Mouse (Mus musculus) liver, embryonic 12.5 days (tissue): ENCODE measurements around the gene Tpk1. TPM values are rescaled to one million over a fixed set of nuclear protein-coding genes. Genes with fewer than 3 reads are reported as not detected.
A peak's percentile ranks its signal among the peaks of the same experiment; 100 is the strongest.

Experiments used
- ATAC-seq: fragments of 200-750 bp; cut with Nextera tagmentation; 2 replicates; pipeline ENCODE4 v1.8.0; 2017; ENCODE audit warnings: moderate number of reproducible peaks, mild to moderate bottlenecking, moderate library complexity
- H3K27ac ChIP-seq: fragments of 300-500 bp; sonication (generic); 2 replicates; pipeline ENCODE4 v1.5.1; 2016; ENCODE audit warnings: mild to moderate bottlenecking
- H3K27me3 ChIP-seq: fragments of 300-500 bp; sonication (generic); replicated peaks from 2 replicates; pipeline ENCODE4 v1.6.1; 2016; ENCODE audit warnings: mild to moderate bottlenecking, moderate library complexity
- H3K36me3 ChIP-seq: fragments of 300-500 bp; sonication (generic); 2 replicates; pipeline ENCODE4 v1.6.1; 2016; ENCODE audit warnings: mild to moderate bottlenecking, moderate library complexity
- H3K4me1 ChIP-seq: fragments of 300-500 bp; sonication (generic); 2 replicates; pipeline ENCODE4 v1.6.1; 2016
- H3K4me2 ChIP-seq: fragments of 300-500 bp; sonication (generic); 2 replicates; pipeline ENCODE4 v1.6.1; 2016; ENCODE audit warnings: mild to moderate bottlenecking, moderate library complexity
- H3K4me3 ChIP-seq: fragments of 300-500 bp; sonication (generic); 2 replicates; pipeline ENCODE4 v1.5.1; 2016; ENCODE audit warnings: mild to moderate bottlenecking, moderate library complexity
- H3K9ac ChIP-seq: fragments of 300-500 bp; sonication (generic); 2 replicates; pipeline ENCODE4 v1.6.1; 2016; ENCODE audit warnings: mild to moderate bottlenecking, moderate library complexity
- H3K9me3 ChIP-seq: fragments of 300-500 bp; sonication (generic); replicated peaks from 2 replicates; pipeline ENCODE4 v1.6.1; 2016; ENCODE audit warnings: mild to moderate bottlenecking, moderate library complexity
- WGBS: fragments of 180-500 bp; shearing (Covaris S2); methylation state at CpG from one replicate; pipeline ENCODE4 v1.1.7; 2016; ENCODE audit not compliant: insufficient replicate concordance; 5-methylcytosine and 5-hydroxymethylcytosine counted together
- polyA plus RNA-seq: library from polyadenylated mRNA; unstranded; fragments of >200 nt; fragmentation: Nextera tagmentation; extraction: Ambion mirVana; gene quantifications from 2 replicates; pipeline ENCODE4 v1.2.1, GENCODE M21; 2016

The Tpk1 gene
- polyA plus RNA-seq, 1 experiment from 2014 or later = 8.0 TPM

DNA sequence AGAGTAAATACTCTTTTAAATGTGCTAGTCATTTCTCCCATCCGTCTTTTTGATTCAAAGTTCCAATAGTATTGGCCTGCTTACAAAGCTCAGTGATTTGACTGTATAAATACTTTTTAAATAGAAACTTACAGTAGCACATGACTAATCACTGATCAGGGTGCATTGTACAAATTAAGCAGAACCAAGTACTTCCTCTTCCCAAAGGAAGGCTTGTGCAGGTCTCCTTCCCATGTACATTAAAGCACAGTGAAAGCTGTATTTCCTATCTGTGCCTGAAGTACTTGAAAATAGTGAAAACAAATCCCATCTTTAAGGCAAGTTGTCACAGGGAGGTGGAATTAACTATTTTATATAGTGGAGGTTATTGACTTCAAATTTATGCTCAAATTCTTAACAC, 119.5 kb downstream of the Tpk1 start:
- Histone ChIP-seq H3K36me3 (no peaks in the 10 kb centered on the region), H3K9me3 (no peaks in the 10 kb centered on the region), H3K4me3 (no peak overlapping the region), H3K4me1 (no peaks in the 10 kb centered on the region), H3K27ac (no peak overlapping the region), H3K27me3 (no peaks in the 10 kb centered on the region), H3K4me2 (no peak overlapping the region), H3K9ac (no peak overlapping the region)
- WGBS = 69% methylated on average over 1 of the region's 1 CpGs
- ATAC-seq = no peak

DNA sequence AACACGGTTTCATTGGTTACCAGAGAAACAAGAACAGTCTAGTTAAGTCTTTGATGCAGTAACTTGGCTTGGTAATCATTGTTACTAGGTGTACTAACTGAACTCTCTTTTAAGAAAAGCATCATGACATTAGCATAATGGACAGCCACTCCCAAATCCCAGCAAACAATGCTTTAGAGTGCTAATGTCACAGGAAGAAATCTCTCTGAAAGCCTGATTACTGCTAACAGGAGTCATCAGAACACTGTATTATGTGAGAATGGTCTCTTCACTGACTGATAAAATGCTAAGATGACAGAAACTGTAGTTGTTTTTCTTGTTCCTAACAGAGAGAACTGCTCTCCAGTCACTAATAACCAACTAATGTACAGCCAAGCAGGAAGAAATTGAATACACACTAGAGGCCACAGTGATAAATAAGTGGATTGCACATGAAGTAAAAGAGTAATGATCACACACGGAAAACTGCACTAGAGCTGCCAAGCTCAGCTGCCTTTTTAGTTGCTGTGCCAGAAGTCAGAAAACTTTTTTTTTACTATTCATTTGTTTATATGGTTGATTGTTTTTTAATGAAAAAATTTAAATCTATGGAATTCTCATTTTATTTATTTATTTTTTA, 128.7 kb downstream of the Tpk1 start:
- no peaks in the 10 kb centered on the region for H3K9me3 ChIP-seq
- WGBS = 78% methylated on average over 2 of the region's 2 CpGs
- no peaks in the 10 kb centered on the region for H3K4me1 ChIP-seq
- no peak overlapping the region for H3K4me2 ChIP-seq
- H3K36me3 ChIP-seq = no peaks in the 10 kb centered on the region
- H3K27me3 ChIP-seq = no peaks in the 10 kb centered on the region
- H3K9ac ChIP-seq = no peak overlapping the region
- H3K4me3 ChIP-seq = no peak overlapping the region
- no peak for ATAC-seq
- H3K27ac ChIP-seq = no peak overlapping the region

DNA sequence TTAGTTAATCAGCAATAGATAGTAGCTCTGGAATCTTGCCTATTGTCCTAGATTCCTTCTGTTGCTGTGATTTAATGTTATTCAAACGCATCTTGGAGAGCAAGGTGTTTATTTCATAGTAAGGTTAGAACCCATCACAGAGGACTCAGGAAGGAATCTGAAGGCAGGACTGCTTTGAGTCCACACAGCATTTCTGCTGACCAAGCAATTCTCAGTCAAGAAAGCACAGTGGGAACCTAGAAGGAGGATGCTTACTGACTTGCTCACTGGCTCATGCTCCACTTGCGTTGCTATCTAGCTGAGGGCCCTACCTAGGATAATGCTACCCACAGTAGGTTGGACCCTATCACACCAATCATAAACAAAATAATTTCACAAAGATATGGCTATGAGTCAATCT, 130.6 kb downstream of the Tpk1 start:
- H3K9ac ChIP-seq = no peak overlapping the region
- WGBS = 84% methylated on average over 2 of the region's 2 CpGs
- no peak overlapping the region for H3K4me2 ChIP-seq
- H3K4me3 ChIP-seq = no peak overlapping the region
- no peaks in the 10 kb centered on the region for H3K9me3 ChIP-seq
- no peaks in the 10 kb centered on the region for H3K27me3 ChIP-seq
- no peak for ATAC-seq
- no peaks in the 10 kb centered on the region for H3K4me1 ChIP-seq
- no peak overlapping the region for H3K27ac ChIP-seq
- no peaks in the 10 kb centered on the region for H3K36me3 ChIP-seq

DNA sequence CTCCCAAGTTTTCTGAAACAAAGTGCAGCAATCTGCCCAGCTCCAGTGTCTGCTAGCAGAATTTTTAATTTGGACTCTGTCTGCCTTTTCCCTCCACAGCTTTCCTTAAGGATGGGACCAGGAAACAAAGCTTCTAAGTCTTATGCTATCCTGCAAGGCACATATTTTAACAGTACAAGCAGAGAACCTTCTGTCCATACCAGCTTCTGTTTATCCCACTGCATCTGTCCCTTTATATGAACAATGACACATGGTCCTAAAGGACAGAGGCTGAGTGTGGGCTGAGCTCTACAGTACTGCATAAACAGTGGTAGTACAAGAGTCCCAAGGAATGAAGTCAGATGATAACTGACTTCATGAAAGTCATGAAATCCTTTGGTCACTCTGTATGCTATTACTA, 132.8 kb downstream of the Tpk1 start:
- Histone ChIP-seq H3K4me3 (no peak overlapping the region), H3K27ac (no peak overlapping the region), H3K27me3 (no peaks in the 10 kb centered on the region), H3K36me3 (no peaks in the 10 kb centered on the region), H3K9ac (no peak overlapping the region), H3K4me1 (no peaks in the 10 kb centered on the region), H3K9me3 (no peaks in the 10 kb centered on the region), H3K4me2 (no peak overlapping the region)
- no peak for ATAC-seq

DNA sequence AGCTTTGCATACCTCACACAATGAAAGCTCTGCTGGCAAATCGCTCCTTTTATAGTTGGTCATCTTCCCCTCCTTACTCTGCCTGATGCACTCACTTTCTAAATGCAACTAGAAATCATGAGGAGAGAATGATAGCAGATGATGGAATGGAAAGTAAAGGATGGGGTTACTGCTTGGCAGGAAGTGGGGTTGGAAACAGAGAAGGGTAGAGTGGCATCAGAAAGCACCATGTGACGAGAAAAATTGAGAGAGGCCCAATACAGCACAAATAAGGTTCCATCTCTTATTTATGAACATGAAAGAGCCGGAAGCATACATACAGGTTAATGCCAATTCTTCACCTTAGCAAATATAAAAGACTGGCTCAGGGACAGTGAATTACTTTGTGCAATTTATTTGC, 133.3 kb downstream of the Tpk1 start:
- no peak overlapping the region for H3K4me2 ChIP-seq
- no peak for ATAC-seq
- H3K4me1 ChIP-seq = no peaks in the 10 kb centered on the region
- 79% methylated on average over 3 of the region's 3 CpGs for WGBS
- H3K9me3 ChIP-seq = no peaks in the 10 kb centered on the region
- H3K27ac ChIP-seq = no peak overlapping the region
- no peak overlapping the region for H3K9ac ChIP-seq
- H3K4me3 ChIP-seq = no peak overlapping the region
- no peaks in the 10 kb centered on the region for H3K27me3 ChIP-seq
- H3K36me3 ChIP-seq = no peaks in the 10 kb centered on the region

DNA sequence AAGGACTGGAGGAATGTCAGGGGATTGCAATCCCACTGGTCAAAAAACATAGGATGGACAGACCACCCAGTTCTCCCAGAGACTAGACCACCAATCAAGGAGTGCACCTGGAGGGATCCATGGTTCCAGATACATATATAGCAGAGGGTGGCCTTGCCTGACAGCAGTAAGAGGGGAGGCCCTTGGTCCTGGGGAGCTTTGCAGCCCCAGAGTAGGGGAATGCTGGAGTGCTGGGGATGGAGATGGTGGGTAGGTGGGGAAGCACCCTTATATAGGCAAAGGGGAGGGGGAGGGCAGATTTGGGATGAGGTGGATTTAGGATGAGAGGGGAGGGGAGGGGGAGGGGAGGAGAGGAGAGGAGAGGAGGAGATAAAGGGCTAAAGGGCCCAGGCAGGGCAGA, 134.1 kb downstream of the Tpk1 start:
- no peak for ATAC-seq
- no peak overlapping the region for H3K27ac ChIP-seq
- no peaks in the 10 kb centered on the region for H3K9me3 ChIP-seq
- no peak overlapping the region for H3K9ac ChIP-seq
- no peak overlapping the region for H3K4me3 ChIP-seq
- no peaks in the 10 kb centered on the region for H3K36me3 ChIP-seq
- no peaks in the 10 kb centered on the region for H3K4me1 ChIP-seq
- H3K27me3 ChIP-seq = no peaks in the 10 kb centered on the region
- no peak overlapping the region for H3K4me2 ChIP-seq

DNA sequence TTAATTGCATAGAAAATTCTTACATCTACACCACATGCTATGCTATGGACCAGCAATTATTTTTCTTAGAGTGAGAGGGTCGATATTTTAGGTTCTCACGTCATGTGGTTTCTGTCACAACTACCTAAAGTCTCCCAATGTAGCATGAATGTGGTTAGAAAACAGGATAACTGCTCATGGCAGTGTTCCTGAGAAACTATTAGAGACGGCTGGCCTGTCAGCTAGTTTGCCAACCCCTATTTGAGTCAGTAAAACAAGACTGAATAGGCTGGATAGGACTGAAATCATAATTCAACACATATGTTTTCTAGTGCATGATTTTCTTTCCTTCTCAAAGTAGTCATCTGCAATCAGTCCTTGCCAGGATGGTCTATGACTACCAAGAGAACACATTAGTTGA, 137.1 kb downstream of the Tpk1 start:
- H3K4me1 ChIP-seq = 0 out of 2 replicates have a peak, but pooled peaks cover 4% of the 10 kb centered on the region
- H3K9ac ChIP-seq = no peak overlapping the region
- ATAC-seq = no peak
- H3K36me3 ChIP-seq = no peaks in the 10 kb centered on the region
- no peaks in the 10 kb centered on the region for H3K27me3 ChIP-seq
- no peak overlapping the region for H3K4me2 ChIP-seq
- WGBS = 70% methylated on average over 3 of the region's 3 CpGs
- no peak overlapping the region for H3K27ac ChIP-seq
- H3K9me3 ChIP-seq = no peaks in the 10 kb centered on the region
- H3K4me3 ChIP-seq = no peak overlapping the region

DNA sequence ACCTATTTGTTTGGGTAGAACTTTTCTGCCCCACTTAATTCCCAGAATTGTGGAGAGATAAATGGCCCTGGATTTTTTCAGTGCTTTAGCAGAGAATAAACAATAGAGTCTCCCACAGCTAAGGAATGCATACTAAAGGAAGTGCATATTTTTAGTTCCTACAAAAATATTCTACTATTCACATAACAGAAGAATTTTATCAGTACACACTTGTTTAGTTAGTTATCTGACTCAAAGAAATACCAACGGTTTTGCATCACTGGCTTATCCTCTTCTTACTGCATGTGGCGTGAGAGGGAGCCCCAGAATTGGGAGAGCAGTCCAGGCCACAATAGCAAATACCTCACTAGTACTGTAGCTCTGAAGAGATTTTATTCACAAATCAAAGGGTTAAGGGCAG, 141.1 kb downstream of the Tpk1 start:
- no peak overlapping the region for H3K4me3 ChIP-seq
- WGBS = 37% methylated on average over 2 of the region's 2 CpGs

DNA sequence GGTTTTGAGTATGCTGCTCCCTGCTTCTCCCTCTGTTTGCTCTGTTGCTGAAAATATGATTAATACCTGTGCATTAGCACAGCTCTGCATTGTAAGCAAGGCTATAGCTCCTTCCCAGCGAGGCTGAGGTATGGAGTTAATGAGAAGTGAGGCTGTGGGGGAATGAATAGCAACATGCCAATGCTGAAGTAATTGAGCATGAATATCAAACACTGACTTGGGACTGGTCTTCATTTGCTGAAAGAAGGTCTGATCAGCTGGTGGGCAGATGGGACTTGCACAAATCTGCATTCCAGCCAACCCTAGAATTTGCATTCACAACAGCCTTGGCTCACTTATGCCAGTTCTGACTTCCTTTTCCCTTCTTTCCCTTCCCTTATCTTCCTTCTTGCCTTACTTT, 144.0 kb downstream of the Tpk1 start:
- Histone ChIP-seq H3K27ac (no peak overlapping the region), H3K27me3 (no peaks in the 10 kb centered on the region), H3K9me3 (no peaks in the 10 kb centered on the region), H3K36me3 (no peaks in the 10 kb centered on the region), H3K4me1 (0 out of 2 replicates have a peak, but pooled peaks cover 4% of the 10 kb centered on the region), H3K9ac (no peak overlapping the region), H3K4me2 (no peak overlapping the region), H3K4me3 (no peak overlapping the region)
- ATAC-seq = no peak
- WGBS = 68% methylated on average over 1 of the region's 1 CpGs

More for the DNA sequence above, 141.1 kb downstream of the Tpk1 start:
- H3K9me3 ChIP-seq = no peaks in the 10 kb centered on the region
- no peak overlapping the region for H3K4me2 ChIP-seq
- no peaks in the 10 kb centered on the region for H3K36me3 ChIP-seq
- H3K27me3 ChIP-seq = no peaks in the 10 kb centered on the region
- peak overlapping the region; percentile 8; the same call in 1 of the 2 replicates for H3K27ac ChIP-seq
- 0 out of 2 replicates have a peak, but pooled peaks cover 4% of the 10 kb centered on the region for H3K4me1 ChIP-seq
- no peak for ATAC-seq
- H3K9ac ChIP-seq = no peak overlapping the region

DNA sequence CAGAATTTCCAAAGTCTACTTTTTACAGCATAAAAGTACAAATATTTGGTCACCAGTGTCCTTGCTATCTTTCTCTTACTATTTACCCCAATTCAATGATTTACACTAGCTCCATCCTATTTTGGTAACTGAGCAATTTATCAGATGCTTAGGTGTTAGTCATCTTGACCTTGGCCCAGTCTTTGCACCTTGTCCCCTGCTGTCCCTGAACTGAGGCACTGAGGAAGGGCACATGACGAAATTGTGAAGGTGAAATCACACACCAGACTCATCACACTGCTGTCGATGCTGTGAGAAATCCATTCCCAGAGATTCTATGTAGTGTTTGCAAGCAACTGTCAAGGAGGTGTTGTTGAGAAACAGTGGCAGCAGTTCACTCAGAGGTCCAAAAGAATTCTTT, 145.9 kb downstream of the Tpk1 start:
- H3K4me1 ChIP-seq = peaks cover 9% of the 10 kb centered on the region; the same call in 1 of the 2 replicates
- H3K27ac ChIP-seq = no peak overlapping the region
- H3K36me3 ChIP-seq = no peaks in the 10 kb centered on the region
- no peaks in the 10 kb centered on the region for H3K27me3 ChIP-seq
- H3K4me2 ChIP-seq = no peak overlapping the region
- no peak for ATAC-seq
- no peaks in the 10 kb centered on the region for H3K9me3 ChIP-seq
- H3K9ac ChIP-seq = no peak overlapping the region
- no peak overlapping the region for H3K4me3 ChIP-seq
- 40% methylated on average over 2 of the region's 2 CpGs for whole genome bisulfite sequencing

DNA sequence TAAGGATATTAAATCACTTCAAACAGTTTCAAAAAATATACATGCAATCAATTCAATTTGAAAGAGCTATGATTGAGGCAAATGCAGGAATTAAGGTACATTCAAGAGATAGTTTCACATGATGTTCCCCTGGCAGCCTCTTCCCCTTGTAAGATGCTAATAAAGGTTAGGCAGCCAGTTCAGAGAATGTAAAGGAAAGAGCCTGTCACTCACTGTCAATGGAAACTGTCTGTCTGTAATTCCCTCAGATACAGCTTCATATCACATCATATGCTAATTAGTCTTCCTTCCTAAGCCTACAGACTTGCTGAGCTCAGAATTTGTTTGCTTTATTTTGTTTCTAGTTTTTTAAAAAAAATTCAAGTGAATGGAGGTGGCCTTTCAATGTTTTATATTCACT, 147.7 kb downstream of the Tpk1 start:
- Histone ChIP-seq H3K4me2 (no peak overlapping the region), H3K27me3 (no peaks in the 10 kb centered on the region), H3K36me3 (no peaks in the 10 kb centered on the region), H3K4me3 (no peak overlapping the region), H3K27ac (no peak overlapping the region), H3K9me3 (no peaks in the 10 kb centered on the region), H3K9ac (no peak overlapping the region), H3K4me1 (peaks cover 7% of the 10 kb centered on the region; the same call in 1 of the 2 replicates)
- no peak for ATAC-seq

DNA sequence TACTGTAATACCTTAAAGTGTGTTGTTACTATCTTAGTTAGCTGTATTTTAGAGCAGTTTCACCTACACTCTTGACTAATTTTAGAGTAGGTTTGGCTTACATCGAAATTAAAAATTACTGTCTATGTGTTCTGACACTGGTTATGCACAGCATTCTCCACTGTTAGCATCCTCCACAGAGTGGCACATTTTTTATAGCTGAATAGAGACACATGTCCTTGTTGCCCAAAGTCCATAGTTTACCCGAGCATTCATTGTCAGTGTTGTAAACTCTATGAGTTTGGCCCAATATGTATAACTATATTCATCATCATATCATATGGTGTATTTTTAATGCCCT, 148.8 kb downstream of the Tpk1 start:
- Histone ChIP-seq H3K36me3 (no peaks in the 10 kb centered on the region), H3K4me2 (no peak overlapping the region), H3K27ac (no peak overlapping the region)

DNA sequence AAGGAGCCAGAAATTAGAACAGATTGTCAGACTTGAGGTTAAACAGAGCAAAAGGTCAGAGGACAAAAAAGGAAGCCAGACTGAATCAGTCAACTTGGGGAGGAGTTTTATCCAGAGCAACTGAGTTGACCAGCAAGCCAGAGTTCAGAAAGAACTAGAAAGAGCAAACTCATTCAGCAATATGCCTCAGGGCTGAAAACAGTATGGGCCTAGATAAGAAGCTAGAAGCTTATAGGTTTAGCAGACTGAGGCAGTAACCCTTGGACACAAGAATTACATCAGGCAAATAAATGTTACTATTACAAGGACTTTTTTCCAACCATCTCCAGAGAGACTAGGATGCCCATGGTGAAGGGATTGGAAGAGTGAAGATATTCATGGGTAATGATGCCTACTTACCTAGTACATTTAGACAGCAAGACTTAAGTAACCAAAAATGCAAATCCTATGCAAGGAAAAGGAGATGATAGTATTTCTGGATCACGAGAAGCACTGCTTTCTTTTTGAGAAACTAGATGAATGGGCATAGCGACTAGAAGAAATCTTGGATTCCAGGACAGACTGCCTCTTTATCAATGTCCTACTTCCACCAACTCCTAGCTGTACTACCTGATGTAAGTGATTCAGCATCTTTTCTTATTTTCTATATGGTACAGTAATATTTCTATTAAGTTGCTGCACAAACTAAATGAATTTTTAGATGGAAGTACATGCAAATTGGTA, 149.3 kb downstream of the Tpk1 start:
- no peak overlapping the region for H3K9ac ChIP-seq
- peak; percentile 75 for ATAC-seq

More for the DNA sequence above, 148.8 kb downstream of the Tpk1 start:
- Histone ChIP-seq H3K9ac (no peak overlapping the region), H3K27me3 (no peaks in the 10 kb centered on the region), H3K4me3 (no peak overlapping the region), H3K4me1 (peaks cover 7% of the 10 kb centered on the region; the same call in 1 of the 2 replicates), H3K9me3 (no peaks in the 10 kb centered on the region)
- WGBS = 58% methylated on average over 2 of the region's 2 CpGs
- no peak for ATAC-seq

More for the DNA sequence above, 149.3 kb downstream of the Tpk1 start:
- WGBS = 64% methylated on average over 2 of the region's 2 CpGs
- Histone ChIP-seq H3K4me2 (no peak overlapping the region), H3K27ac (no peak overlapping the region), H3K4me1 (peaks cover 7% of the 10 kb centered on the region; the same call in 1 of the 2 replicates), H3K9me3 (no peaks in the 10 kb centered on the region), H3K4me3 (no peak overlapping the region), H3K27me3 (no peaks in the 10 kb centered on the region), H3K36me3 (no peaks in the 10 kb centered on the region)
